Mouse (Mus musculus) heart, embryonic 15.5 days (tissue): Measurements from ENCODE around the gene Fkbp11. TPM values are rescaled to one million over a fixed set of nuclear protein-coding genes. Genes with fewer than 3 reads are reported as not detected.

Experiments
- ATAC-seq: fragments of 200-750 bp; cut with Nextera tagmentation; replicated peaks from 2 replicates; pipeline ENCODE4 v1.8.0; 2017; ENCODE audit warnings: low read depth, moderate TSS enrichment; ENCODE audit not compliant: insufficient number of reproducible peaks, insufficient read depth, low FRiP score
- H3K27ac ChIP-seq: fragments of 300-500 bp; sonication (generic); 2 replicates; pipeline ENCODE4 v1.5.1; 2015; ENCODE audit warnings: mild to moderate bottlenecking, inconsistent platforms
- H3K27me3 ChIP-seq: fragments of 300-500 bp; sonication (generic); 2 replicates; pipeline ENCODE4 v1.6.1; 2015; ENCODE audit warnings: inconsistent platforms
- H3K36me3 ChIP-seq: fragments of 300-500 bp; sonication (generic); 2 replicates; pipeline ENCODE4 v1.6.1; 2015; ENCODE audit warnings: mild to moderate bottlenecking, inconsistent platforms
- H3K4me1 ChIP-seq: fragments of 300-500 bp; sonication (generic); replicated peaks from 2 replicates; pipeline ENCODE4 v1.6.1; 2015; ENCODE audit warnings: inconsistent platforms
- H3K4me2 ChIP-seq: fragments of 300-500 bp; sonication (generic); 2 replicates; pipeline ENCODE4 v1.6.1; 2015; ENCODE audit warnings: inconsistent platforms, mild to moderate bottlenecking, moderate library complexity
- H3K4me3 ChIP-seq: fragments of 300-500 bp; sonication (generic); 2 replicates; pipeline ENCODE4 v1.5.1; 2015; ENCODE audit warnings: mild to moderate bottlenecking, inconsistent platforms
- H3K9ac ChIP-seq: fragments of 300-500 bp; sonication (generic); 2 replicates; pipeline ENCODE4 v1.6.1; 2015; ENCODE audit warnings: mild to moderate bottlenecking, inconsistent platforms
- H3K9me3 ChIP-seq: fragments of 300-500 bp; sonication (generic); replicated peaks from 2 replicates; pipeline ENCODE4 v1.6.1; 2016; ENCODE audit warnings: inconsistent platforms
- WGBS: fragments of 180-500 bp; shearing (Covaris S2); methylation state at CpG from one replicate; pipeline ENCODE4 v1.1.7; 2015; ENCODE audit warnings: mixed read lengths; 5-methylcytosine and 5-hydroxymethylcytosine counted together
- polyA plus RNA-seq: library from polyadenylated mRNA; unstranded; fragments of >200 nt; fragmentation: Nextera tagmentation; extraction: Ambion mirVana; gene quantifications from 2 replicates; pipeline ENCODE4 v1.2.1, GENCODE M21; 2015

Gene Fkbp11
- polyA plus RNA-seq, 1 experiment from 2014 or later: 20.9 TPM

GRCm38 (mm10) chr15:98722854-98723253, 5.1 kb downstream of the Fkbp11 start:
- ATAC-seq: no peak
- no peaks in the 10 kb centered on the region for H3K9me3 ChIP-seq
- H3K27ac ChIP-seq: no peak overlapping the region
- WGBS: 44% methylated on average over 14 of the region's 14 CpGs
- no peaks in the 10 kb centered on the region for H3K36me3 ChIP-seq
- H3K4me1 ChIP-seq: peaks cover 21% of the 10 kb centered on the region
- H3K4me3 ChIP-seq: no peak overlapping the region
- peak overlapping the region; percentile 28 for H3K4me2 ChIP-seq
- H3K27me3 ChIP-seq: peaks cover 13% of the 10 kb centered on the region
- no peak overlapping the region for H3K9ac ChIP-seq

DNA sequence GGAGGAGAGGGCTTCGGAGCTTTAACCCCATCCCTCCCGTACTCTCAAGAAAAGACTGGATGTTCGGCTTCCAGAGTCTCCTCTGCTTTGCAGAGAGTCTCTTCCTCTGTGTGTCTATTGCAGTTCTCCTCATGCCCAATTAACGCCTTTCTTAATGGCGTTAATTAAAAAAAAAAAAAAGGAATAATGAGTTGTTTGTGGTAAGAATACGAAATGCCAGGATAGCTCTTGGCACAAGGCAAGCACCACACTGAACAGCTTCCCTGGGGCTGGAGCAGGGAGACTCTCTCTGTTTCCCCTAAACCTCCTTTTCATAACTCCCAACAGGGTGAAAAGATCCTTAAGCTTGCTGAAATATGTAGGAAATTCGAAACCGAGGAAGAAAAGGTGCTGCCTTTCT, 5.8 kb downstream of the Fkbp11 start:
- H3K4me1 ChIP-seq: peaks cover 15% of the 10 kb centered on the region
- no peak for ATAC-seq
- 74% methylated on average over 8 of the region's 8 CpGs for WGBS
- no peaks in the 10 kb centered on the region for H3K9me3 ChIP-seq
- H3K27me3 ChIP-seq: peaks cover 13% of the 10 kb centered on the region
- H3K4me3 ChIP-seq: no peak overlapping the region
- no peak overlapping the region for H3K27ac ChIP-seq
- H3K36me3 ChIP-seq: no peaks in the 10 kb centered on the region
- no peak overlapping the region for H3K9ac ChIP-seq
- no peak overlapping the region for H3K4me2 ChIP-seq

GRCm38 (mm10) chr15:98717301-98717700, 10.7 kb downstream of the Fkbp11 start:
- H3K4me1 ChIP-seq: peaks cover 6% of the 10 kb centered on the region
- no peak overlapping the region for H3K9ac ChIP-seq
- peaks cover 8% of the 10 kb centered on the region; the same call in 1 of the 2 replicates for H3K27me3 ChIP-seq
- H3K4me3 ChIP-seq: no peak overlapping the region
- no peak for ATAC-seq
- 64% methylated on average over 16 of the region's 16 CpGs for WGBS
- H3K9me3 ChIP-seq: no peaks in the 10 kb centered on the region
- no peaks in the 10 kb centered on the region for H3K36me3 ChIP-seq
- H3K4me2 ChIP-seq: no peak overlapping the region
- no peak overlapping the region for H3K27ac ChIP-seq

DNA sequence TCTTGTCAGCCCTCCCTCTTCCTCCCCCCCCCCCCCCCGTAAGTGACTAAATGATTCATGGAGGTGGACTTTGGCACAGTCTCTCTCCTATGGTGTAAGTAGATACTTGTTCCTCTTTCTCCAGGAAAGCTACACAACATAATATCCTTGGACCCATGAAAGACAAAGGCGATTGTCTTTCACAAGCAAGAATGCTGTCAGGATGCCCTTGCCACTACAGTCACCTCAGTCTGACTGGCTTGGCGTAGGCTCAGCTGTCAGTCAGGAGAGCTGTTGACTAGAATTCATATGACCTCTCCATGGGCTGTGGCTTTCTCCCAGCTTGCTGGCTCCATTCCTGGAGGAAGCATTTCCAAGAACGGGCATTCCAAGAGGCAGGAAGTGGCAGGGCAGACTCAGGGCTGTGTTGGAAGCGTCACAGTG, 13.8 kb downstream of the Fkbp11 start:
- no peaks in the 10 kb centered on the region for H3K9me3 ChIP-seq
- H3K27ac ChIP-seq: no peak overlapping the region
- WGBS: 41% methylated on average over 5 of the region's 5 CpGs
- H3K36me3 ChIP-seq: no peaks in the 10 kb centered on the region
- H3K27me3 ChIP-seq: peaks cover 6% of the 10 kb centered on the region; the same call in 1 of the 2 replicates
- ATAC-seq: 0 out of 2 replicates have a peak, but pooled peaks have one; percentile 53
- peaks cover 5% of the 10 kb centered on the region for H3K4me1 ChIP-seq
- H3K9ac ChIP-seq: no peak overlapping the region
- H3K4me2 ChIP-seq: peak overlapping the region; percentile 15; the same call in 1 of the 2 replicates
- H3K4me3 ChIP-seq: no peak overlapping the region

GRCm38 (mm10) chr15:98710442-98710841, 17.6 kb downstream of the Fkbp11 start:
- H3K4me2 ChIP-seq: no peak overlapping the region
- peaks cover 10% of the 10 kb centered on the region for H3K4me1 ChIP-seq
- no peaks in the 10 kb centered on the region for H3K36me3 ChIP-seq
- H3K4me3 ChIP-seq: no peak overlapping the region
- no peaks in the 10 kb centered on the region for H3K27me3 ChIP-seq
- no peak for ATAC-seq
- H3K9ac ChIP-seq: no peak overlapping the region
- no peaks in the 10 kb centered on the region for H3K9me3 ChIP-seq
- no peak overlapping the region for H3K27ac ChIP-seq
- 13% methylated on average over 9 of the region's 9 CpGs for WGBS

- Histone ChIP-seq H3K9me3 (no peaks in the 10 kb centered on the region), H3K4me3 (peak within 1 kb of the TSS; percentile 50), H3K27ac (no peak within 1 kb of the TSS), H3K27me3 (peaks cover 20% of the 10 kb centered on the region), H3K4me2 (peak within 1 kb of the TSS; percentile 70), H3K9ac (peak within 1 kb of the TSS; percentile 43), H3K4me1 (peaks cover 5% of the 10 kb centered on the region; the same call in 1 of the 2 replicates), H3K36me3 (no peaks in the 10 kb centered on the region)
- WGBS: 18% methylated on average over 16 of the region's 16 CpGs
- ATAC-seq: no peak
Observed at GRCm38 (mm10) chr15:98707766-98708372, 20.1 kb downstream of the Fkbp11 start, which contains the start of gene Ccdc65. Ccdc65 (plus strand) TSS chr15:98708207.

- Histone ChIP-seq H3K27ac (no peak overlapping the region), H3K9me3 (no peaks in the 10 kb centered on the region), H3K9ac (no peak overlapping the region), H3K4me3 (no peak overlapping the region), H3K36me3 (no peaks in the 10 kb centered on the region), H3K4me1 (peaks cover 10% of the 10 kb centered on the region), H3K27me3 (peaks cover 48% of the 10 kb centered on the region), H3K4me2 (no peak overlapping the region)
- ATAC-seq: no peak
- 56% methylated on average over 9 of the region's 9 CpGs for WGBS
Observed at GRCm38 (mm10) chr15:98704312-98704711, 23.7 kb downstream of the Fkbp11 start.

DNA sequence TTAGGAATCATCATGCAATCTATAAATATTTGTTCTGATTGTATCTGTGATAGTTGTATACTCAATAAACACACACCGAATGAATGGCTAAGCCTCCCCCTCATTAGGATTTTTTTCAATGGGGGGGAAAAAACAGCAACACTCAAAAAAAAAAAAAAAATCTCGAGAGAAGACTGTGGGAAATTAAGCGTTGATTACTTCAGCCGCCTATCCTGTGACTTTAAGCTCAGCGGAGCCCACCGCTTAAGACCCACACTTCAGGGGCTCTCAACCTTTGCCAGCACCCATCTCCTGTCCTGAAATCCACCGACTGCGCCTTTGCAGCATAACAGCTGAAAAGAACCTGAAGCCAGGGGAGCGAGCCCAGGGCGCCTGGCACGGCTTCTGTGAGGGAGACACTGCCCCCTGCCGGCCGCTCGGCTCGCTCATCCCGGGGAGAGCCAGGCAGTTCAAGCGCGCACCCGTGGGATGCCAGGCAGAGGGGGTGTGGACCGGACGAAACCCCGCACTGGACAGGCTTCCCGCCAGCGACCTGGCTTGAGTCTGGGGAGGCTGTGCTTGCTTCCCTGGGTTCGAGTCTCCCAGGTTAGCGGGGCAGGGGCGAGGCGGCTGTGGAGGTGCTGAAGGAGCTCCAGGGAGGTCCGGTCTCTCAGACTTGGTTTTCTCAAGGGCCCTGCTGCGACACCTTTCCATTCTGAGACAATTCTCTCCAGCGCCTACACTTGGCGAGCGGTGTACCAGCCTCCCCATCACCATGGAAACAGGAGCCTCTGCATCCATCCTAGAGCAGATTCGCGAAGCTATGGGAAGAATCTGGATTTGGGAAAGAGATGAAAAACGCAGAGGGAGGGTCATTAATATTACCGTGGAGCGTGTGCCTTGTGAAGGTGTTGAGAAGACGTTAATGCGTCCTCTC, 28.6 kb downstream of the Fkbp11 start:
- Histone ChIP-seq H3K9me3 (no peaks in the 10 kb centered on the region), H3K27ac (no peak overlapping the region), H3K4me3 (peak overlapping the region; percentile 44), H3K4me2 (peak overlapping the region; percentile 71), H3K4me1 (peaks cover 11% of the 10 kb centered on the region), H3K9ac (no peak overlapping the region), H3K36me3 (no peaks in the 10 kb centered on the region), H3K27me3 (peaks cover 44% of the 10 kb centered on the region)
- ATAC-seq: peak; percentile 74
- WGBS: 7% methylated on average over 40 of the region's 40 CpGs

DNA sequence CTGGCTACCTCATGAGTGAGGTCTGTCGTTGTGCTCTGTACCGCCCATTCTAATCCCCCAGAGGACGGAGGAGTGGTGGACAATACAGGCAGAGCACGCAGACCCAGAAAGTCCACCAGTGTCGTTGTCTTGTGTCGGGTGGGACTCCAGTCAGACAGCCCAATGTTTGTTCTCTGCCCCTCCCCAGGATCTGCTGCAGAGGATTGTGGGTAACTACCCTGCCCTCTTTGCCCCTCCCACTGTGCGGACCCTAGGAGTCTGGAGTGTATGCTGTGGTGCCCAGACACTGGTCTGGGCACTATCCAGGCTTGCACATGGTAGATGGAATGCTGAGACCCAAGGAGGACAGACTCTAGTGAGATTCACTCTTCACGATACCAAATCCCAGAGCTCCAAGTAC, 31.8 kb downstream of the Fkbp11 start:
- WGBS: 54% methylated on average over 8 of the region's 8 CpGs
- Histone ChIP-seq H3K9me3 (no peaks in the 10 kb centered on the region), H3K4me3 (no peak overlapping the region), H3K27me3 (peaks cover 16% of the 10 kb centered on the region), H3K4me1 (peaks cover 29% of the 10 kb centered on the region), H3K27ac (no peak overlapping the region), H3K36me3 (no peaks in the 10 kb centered on the region), H3K4me2 (no peak overlapping the region), H3K9ac (no peak overlapping the region)
- no peak for ATAC-seq

GRCm38 (mm10) chr15:98695726-98696125, 32.3 kb downstream of the Fkbp11 start:
- Histone ChIP-seq H3K36me3 (no peaks in the 10 kb centered on the region), H3K4me1 (peaks cover 34% of the 10 kb centered on the region), H3K4me2 (no peak overlapping the region), H3K9me3 (no peaks in the 10 kb centered on the region), H3K4me3 (no peak overlapping the region), H3K9ac (no peak overlapping the region), H3K27ac (no peak overlapping the region), H3K27me3 (peaks cover 11% of the 10 kb centered on the region)
- 48% methylated on average over 9 of the region's 9 CpGs for WGBS
- ATAC-seq: no peak

DNA sequence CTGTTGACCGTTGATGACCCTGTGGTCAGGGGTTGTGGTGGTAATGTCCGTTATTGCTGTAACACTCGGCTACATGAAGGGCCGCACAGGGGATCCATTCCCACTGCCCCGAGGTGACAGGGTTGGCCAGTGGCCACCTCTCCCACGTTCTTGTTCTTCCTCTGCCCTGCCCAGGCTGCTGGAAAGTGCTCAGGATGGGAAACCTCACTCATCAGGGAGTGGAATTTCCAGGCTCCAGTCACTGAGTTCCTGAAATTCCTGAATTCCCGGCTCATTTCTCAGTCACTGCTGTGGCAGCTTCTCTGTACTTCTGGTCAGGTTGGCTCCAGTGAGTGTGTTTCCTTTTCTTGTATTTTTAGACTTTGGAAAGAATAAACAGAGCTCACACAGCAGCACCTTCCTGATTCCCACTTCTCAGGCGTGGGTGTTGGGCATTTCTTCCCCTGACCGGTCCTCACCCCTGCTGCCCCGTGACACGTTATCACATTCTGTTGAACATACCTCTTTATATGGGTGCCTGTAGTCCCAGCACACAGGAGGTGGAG, 35.8 kb downstream of the Fkbp11 start:
- H3K4me2 ChIP-seq: peak overlapping the region; percentile 32
- 10% methylated on average over 11 of the region's 11 CpGs for WGBS
- peak overlapping the region; percentile 83 for H3K27ac ChIP-seq
- peak; percentile 77 for ATAC-seq
- no peaks in the 10 kb centered on the region for H3K9me3 ChIP-seq
- H3K9ac ChIP-seq: no peak overlapping the region
- no peaks in the 10 kb centered on the region for H3K36me3 ChIP-seq
- H3K4me1 ChIP-seq: peaks cover 28% of the 10 kb centered on the region
- no peaks in the 10 kb centered on the region for H3K27me3 ChIP-seq
- no peak overlapping the region for H3K4me3 ChIP-seq
